Mouse (Mus musculus) gastrocnemius, postnatal 10 days (tissue): ENCODE data around the gene Myo9a. TPM values are rescaled to one million over a fixed set of nuclear protein-coding genes. Genes with fewer than 3 reads are reported as not detected.
"Not testable (repeated sequence)": the region's sequence is repeated elsewhere in the genome, so short reads cannot be mapped to it uniquely, and the experiment has no call there.

Source experiments
- DNase-seq: peaks from one replicate; pipeline ENCODE4 v3.0.0; 2021; ENCODE audit warnings: mixed read lengths
- total RNA-seq, 2 experiments: library from RNA; stranded (reverse); gene quantifications; 2 replicates each; pipeline ENCODE4 v1.2.3; 2021

Gene Myo9a
- total RNA-seq, 2 experiments from 2014 or later: 14.9 to 24.5 TPM

DNA sequence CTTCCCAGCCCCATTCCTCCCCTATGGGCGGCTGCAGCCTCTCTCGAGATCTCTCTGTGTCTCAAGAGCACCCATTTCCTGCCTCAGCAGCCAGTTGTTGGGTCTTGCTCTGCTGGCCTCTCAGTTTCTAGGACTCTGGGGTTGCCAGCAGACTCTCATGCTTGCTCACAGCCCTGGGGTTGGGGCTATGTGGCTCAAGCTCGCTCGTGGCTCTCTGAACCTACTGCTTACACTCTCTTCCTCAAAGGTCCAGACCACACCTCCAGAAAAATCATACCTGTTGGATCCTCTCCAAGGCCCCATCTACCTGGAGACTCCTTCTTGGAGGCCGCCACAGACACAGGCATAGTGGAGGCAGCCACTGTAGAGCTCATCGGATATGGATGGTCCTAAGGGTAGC is 198.8 kb downstream of the Myo9a start:
- DNase-seq: no peak

DNA sequence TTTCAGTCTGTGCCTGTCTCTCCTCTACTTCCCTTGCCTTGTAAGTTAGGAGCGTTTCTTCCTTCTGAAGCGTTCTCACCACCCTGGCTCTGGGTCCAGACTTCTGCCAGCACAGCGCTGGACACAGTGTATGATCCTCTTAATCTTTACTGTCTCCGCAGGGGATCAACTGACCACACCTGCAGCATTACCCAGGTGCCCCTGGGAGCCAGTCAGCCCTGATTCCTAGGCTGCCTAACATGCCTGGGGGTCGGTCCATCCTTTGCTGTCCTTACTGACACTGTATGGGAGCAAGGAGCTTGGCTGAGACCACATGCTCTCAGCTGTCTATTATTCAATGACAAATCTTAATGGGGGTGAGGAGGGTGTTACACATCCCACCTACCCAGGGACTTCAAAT is 199.3 kb downstream of the Myo9a start:
- DNase-seq: no peak

DNA sequence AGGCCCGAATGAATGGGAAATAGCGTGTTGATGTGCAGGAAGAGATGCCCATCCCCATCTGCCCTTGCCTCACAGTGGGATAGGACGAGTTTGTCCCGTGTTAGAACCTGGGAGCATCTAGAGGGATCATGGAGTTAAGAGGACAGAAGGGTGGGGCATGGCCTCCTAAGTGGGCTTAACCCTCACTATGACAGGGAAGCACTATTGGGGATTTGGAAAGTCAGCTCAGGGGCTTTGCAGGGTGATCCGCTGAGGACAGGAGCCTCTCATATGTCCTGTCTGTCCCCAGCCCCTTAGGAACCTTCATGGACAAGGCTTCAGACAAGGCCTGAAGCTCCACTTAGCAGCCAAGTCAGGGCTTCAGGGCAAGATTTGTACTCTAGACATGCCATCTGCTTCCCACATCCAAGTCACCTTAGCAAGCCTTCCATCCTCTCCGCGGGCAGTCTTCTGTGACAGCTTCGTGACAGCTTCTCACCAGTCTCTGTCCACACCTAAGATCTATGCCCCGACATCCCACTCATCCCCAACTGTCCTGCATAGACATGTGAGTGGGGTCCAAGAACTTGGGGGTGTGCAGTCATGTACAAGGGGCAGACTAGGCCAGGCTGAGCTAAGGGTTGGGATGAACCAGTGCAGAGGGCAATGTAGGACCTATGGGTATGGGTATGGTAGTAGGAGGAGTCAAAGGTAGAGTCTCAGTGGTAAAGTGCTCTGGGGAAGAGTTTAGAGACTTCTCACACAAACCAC is 200.5 kb downstream of the Myo9a start:
- no peak for DNase-seq

GRCm38 (mm10) chr9:59951943-59952342 is 201.2 kb downstream of the Myo9a start:
- DNase-seq: no peak

DNA sequence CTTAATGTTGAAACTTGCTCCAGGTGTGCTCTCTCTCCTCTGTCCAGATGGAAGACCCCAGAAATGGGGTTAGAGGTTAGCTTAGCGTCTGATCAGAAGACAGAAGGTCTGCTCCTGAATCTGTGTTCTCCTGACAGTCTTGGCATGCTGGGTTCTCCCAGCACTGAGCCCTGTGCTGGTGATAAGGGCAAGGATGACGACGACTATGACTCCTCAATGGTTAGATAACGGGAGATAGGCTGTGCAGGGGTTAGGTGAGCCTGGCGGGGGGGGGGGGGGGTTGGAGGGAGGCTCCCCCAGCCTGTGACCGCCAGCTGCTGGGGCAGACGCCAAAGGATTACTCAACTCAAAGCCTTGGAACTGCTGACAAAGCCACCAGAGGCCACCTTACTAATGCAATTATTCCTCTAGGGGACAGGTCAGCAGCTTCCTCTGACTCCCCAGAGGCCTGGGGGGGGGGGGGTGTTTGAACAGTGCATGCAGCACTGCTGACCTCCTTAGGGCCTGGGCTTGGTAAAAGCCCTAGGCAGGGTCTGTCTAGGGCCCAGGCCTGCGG is 201.9 kb downstream of the Myo9a start:
- no peak for DNase-seq

DNA sequence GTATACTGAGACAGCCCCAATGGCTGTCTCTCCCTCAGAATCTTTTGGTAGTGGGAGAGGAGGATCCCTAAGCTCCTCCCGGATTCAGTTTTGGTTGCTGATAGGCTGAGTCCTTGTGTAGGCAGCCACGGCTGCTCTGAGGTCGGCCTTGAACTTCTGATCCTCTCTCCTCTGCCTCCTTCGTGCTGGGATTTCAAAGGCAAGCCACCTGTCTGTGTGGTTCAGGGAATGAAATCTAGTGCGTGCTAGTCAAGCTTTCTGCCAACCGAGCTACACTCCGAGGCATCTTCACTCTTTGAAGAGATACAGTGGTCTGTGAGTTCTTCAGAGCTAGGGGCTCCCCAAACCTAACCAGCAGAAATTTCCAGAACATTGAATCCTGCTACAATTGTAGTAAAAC is 202.9 kb downstream of the Myo9a start:
- no peak for DNase-seq

DNA sequence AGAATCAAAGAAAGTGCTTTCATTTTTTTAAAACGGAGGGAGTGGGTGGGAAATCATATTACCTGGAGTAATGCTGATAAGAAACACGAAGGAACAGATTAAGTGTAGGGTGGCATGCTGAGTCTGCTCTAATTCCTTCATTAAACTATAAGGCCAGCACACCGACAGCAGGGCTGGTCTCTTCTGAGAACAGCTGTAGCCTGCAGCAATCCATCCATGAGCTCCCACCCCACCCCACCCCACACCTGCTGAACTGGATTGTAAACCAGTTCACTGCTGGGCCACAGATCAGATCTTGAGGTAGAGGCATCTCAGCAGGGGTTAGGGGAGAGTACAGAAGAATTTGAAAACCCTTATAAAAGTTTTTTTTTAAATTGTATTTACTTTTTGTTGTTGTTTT is 204.5 kb downstream of the Myo9a start:
- no peak for DNase-seq

GRCm38 (mm10) chr9:59955692-59956091 is 205.0 kb downstream of the Myo9a start:
- DNase-seq: no peak

DNA sequence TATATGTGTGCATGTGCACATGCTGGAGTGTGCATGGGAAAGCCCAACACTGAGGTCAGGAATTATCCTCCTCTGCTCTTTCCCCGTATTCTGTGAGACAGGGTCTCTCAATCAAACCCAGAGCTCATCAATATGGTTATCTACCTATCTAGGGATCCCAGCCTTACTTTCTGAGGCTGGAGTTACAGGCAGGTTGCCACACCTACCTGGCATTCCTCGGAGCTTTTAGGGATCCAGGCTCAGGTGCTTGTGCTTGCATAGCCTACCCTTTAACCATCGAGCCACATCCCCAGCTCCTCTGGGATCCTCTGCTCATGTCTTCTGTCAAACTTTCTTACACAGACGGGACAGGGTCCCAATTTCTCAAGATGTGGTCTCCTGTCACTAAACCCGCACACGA is 205.8 kb downstream of the Myo9a start:
- DNase-seq: no peak

GRCm38 (mm10) chr9:59958115-59958514 is 207.4 kb downstream of the Myo9a start:
- not testable (repeated sequence) for DNase-seq

DNA sequence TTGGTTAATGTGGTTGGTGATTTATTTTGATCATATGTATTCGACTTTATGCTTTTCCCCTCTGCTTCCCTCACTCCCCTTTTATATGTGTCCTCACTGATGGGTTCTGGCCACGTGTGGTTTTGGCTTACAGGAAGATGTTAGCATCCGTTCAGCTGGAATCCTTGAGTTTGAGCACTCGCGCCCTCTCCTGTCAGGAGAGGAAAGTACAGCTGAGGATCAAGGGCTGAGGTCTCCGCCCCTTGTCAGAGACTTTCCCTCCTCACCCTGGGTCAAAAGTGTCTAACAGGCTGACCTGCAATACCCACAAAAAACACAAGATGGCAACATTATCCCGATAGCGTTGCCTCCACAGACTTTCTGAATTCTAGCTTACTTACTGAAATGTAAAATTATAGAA is 208.6 kb downstream of the Myo9a start:
- DNase-seq: peak; percentile 76

- no peak for DNase-seq
These were observed 209.9 kb downstream of the Myo9a start, which contains the start of gene Nr2e3 for GRCm38 (mm10) chr9:59960559-59960958. Nr2e3 (minus strand) TSS chr9:59960659.

- DNase-seq: no peak
These were observed 210.7 kb downstream of the Myo9a start for GRCm38 (mm10) chr9:59961201-59961955.

- DNase-seq: no peak
These were observed 213.7 kb downstream of the Myo9a start for GRCm38 (mm10) chr9:59964367-59964766.

DNA sequence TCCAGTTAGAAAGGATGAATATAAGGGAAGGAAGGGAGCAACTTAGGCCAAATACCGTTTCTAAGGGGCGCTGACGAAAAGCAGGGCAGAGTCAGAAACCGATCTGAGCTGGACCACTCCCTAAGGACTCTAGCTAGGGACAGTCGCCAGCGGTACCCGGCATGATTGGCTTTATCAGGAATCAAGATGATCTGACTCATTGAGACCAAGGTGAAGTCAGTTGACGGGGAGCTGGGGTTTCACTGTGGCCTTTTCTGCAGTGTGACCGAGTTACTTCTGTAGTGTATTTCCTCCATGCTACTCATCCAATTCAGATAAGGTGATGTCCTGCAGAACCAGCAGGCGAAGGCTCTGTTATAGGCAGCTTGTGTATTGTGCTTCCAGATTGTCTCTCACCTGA is 214.3 kb downstream of the Myo9a start:
- no peak for DNase-seq

GRCm38 (mm10) chr9:59969383-59969782 is 218.7 kb downstream of the Myo9a start:
- DNase-seq: peak; percentile 57

- DNase-seq: peak; percentile 18
These were observed 220.6 kb downstream of the Myo9a start for GRCm38 (mm10) chr9:59971263-59971662.

Other genes with a start within 250 kb of the Myo9a start
- 10 to 100 TPM; 25.7 to 37.4 TPM for gene Hexa, start 211.4 kb upstream of the Myo9a start, total RNA-seq
- under 1 TPM; 0.56 to 0.63 TPM for gene Tmem202, start 211.0 kb upstream of the Myo9a start, total RNA-seq
- gene Celf6, start 173.0 kb upstream of the Myo9a start, total RNA-seq: not detected
- 10 to 100 TPM; 11.9 to 19.0 TPM for gene Parp6, start 133.6 kb upstream of the Myo9a start, total RNA-seq
- 1,000 to 10,000 TPM; 2,006 to 2,318 TPM for gene Pkm, start 94.5 kb upstream of the Myo9a start, total RNA-seq
- gene Gramd2, start 70.8 kb upstream of the Myo9a start, total RNA-seq: 1 to 10 TPM in 1 of 2 experiments, under 1 TPM in 1; 0.21 to 1.6 TPM
- 1 to 10 TPM; 6.5 to 8.5 TPM for gene Senp8, start 186 bp upstream of the Myo9a start, total RNA-seq
- not detected for gene Nr2e3, start 209.8 kb downstream of the Myo9a start, total RNA-seq